Mouse (Mus musculus) ES-E14 (cell line): ENCODE measurements around the gene Ulk4. TPM values are rescaled to one million over a fixed set of nuclear protein-coding genes. Genes with fewer than 3 reads are reported as not detected.

Experiments
- DNase-seq: peaks from one replicate; pipeline ENCODE4 v3.0.0-alpha.2; 2013; ENCODE audit warnings: low read depth, low spot score
- H3K27ac ChIP-seq: 2 replicates; pipeline ENCODE4 v1.5.1; 2012; ENCODE audit warnings: low read depth, mild to moderate bottlenecking, low read length, moderate library complexity, mixed read lengths; ENCODE audit not compliant: poor library complexity, insufficient read depth, severe bottlenecking
- H3K36me3 ChIP-seq: 2 replicates; pipeline ENCODE4 v1.6.1; 2012; ENCODE audit warnings: mild to moderate bottlenecking, low read length, moderate library complexity, mixed read lengths; ENCODE audit not compliant: control insufficient read depth, poor library complexity, insufficient read depth, severe bottlenecking
- H3K4me1 ChIP-seq, 2 experiments: fragments of 150-350 bp in 1 of 2; sonication (generic) in 1 of 2; 2 replicates each; pipeline ENCODE4 v1.6.1; 2012; ENCODE audit warnings: low read length in 2 of 2, mild to moderate bottlenecking in 1 of 2, mixed read lengths in 1 of 2; ENCODE audit not compliant: control insufficient read depth in 2 of 2, insufficient read depth in 2 of 2, poor library complexity in 1 of 2
- H3K4me3 ChIP-seq, 2 experiments: fragments of 150-350 bp in 1 of 2; sonication (generic) in 1 of 2; 2 replicates each; pipeline ENCODE4 v1.5.1; 2012; ENCODE audit warnings: low read length in 2 of 2, low read depth in 1 of 2, mild to moderate bottlenecking in 1 of 2, mixed read lengths in 1 of 2; ENCODE audit not compliant: insufficient read depth in 1 of 2, poor library complexity in 1 of 2, severe bottlenecking in 1 of 2
- H3K9ac ChIP-seq: 2 replicates; pipeline ENCODE4 v1.6.1; 2012; ENCODE audit warnings: low read depth, mild to moderate bottlenecking, low read length, mixed read lengths; ENCODE audit not compliant: poor library complexity, insufficient read depth, severe bottlenecking
- H3K9me3 ChIP-seq: fragments of 150-350 bp; sonication (generic); 2 replicates; pipeline ENCODE4 v1.6.1; 2012; ENCODE audit warnings: low read depth, mild to moderate bottlenecking, low read length; ENCODE audit not compliant: control insufficient read depth, insufficient read depth
- CHD2 ChIP-seq: IDR thresholded peaks from 2 replicates; pipeline ENCODE4 v1.6.1; 2014; ENCODE audit warnings: mild to moderate bottlenecking, low read depth, low read length, inconsistent platforms
- HCFC1 ChIP-seq: IDR thresholded peaks from 2 replicates; pipeline ENCODE4 v1.6.1; 2012; ENCODE audit warnings: low read length, inconsistent platforms, borderline replicate concordance; ENCODE audit not compliant: insufficient read depth
- MAFK ChIP-seq: IDR thresholded peaks from 2 replicates; pipeline ENCODE4 v1.6.1; 2014; ENCODE audit warnings: mild to moderate bottlenecking, low read depth, low read length, inconsistent platforms; ENCODE audit not compliant: insufficient read depth
- ZC3H11A ChIP-seq: IDR thresholded peaks from 2 replicates; pipeline ENCODE4 v1.6.1; 2012; ENCODE audit warnings: low read depth, mild to moderate bottlenecking, inconsistent platforms, low read length, borderline replicate concordance
- ZNF384 ChIP-seq: IDR thresholded peaks from 2 replicates; pipeline ENCODE4 v1.6.1; 2012; ENCODE audit warnings: low read depth, low read length, inconsistent platforms
- in situ Hi-C, 2 experiments: fragments of 600-800 bp; cut with MboI; formaldehyde crosslinking; loops; one replicate each; pipeline ENCODE4 v1.15.1; 2025; ENCODE audit warnings: low sequenced_read_pairs in 2 of 2, inconsistent platforms in 1 of 2; ENCODE audit not compliant: unreplicated experiment in 2 of 2
- total RNA-seq: library from RNA; depleted of rRNA; stranded (reverse); fragments of 300-350 nt; gene quantifications from 2 replicates; pipeline ENCODE4 v1.2.3, GENCODE M21; 2012

The Ulk4 gene
- total RNA-seq, 1 experiment = 31.5 TPM

DNA sequence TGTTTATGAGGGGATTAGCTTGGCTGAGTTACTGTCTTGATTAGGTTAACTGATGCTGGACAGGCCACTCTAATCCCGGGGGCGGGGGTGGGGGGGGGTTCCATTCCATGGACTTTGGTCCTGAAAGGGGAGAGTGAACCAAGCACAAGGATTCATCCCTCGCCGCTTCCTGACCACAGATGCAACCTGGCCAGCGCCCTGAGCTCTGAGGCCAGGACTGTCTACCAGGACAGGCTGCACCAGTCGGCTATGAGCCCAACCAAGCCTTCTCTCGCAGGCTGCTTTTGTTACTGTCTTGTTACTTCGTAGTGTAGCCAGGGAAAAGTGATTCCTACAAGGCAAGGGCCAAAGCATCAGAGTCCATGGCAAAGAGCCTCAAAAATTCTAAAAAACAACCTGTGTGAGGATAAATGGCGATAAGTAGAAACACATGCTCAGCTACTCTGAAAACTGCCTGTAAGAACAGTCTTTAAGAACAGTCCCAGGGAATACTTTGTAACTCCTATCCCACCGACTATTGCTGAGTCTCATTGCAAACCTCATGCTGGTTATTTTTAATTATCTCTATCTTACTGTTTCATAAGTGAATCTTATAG lies 211.5 kb downstream of the Ulk4 start:
- in situ Hi-C loops = no loop called here
- Histone ChIP-seq H3K4me3 (no peak overlapping the region), H3K9ac (no peak overlapping the region), H3K27ac (no peak overlapping the region), H3K9me3 (no peaks in the 10 kb centered on the region), H3K4me1 (no peaks in the 10 kb centered on the region), H3K36me3 (no peaks in the 10 kb centered on the region)
- TF ChIP-seq ZC3H11A (no peak), MAFK (no peak), CHD2 (no peak), HCFC1 (no peak), ZNF384 (no peak)
- no peak for DNase-seq

DNA sequence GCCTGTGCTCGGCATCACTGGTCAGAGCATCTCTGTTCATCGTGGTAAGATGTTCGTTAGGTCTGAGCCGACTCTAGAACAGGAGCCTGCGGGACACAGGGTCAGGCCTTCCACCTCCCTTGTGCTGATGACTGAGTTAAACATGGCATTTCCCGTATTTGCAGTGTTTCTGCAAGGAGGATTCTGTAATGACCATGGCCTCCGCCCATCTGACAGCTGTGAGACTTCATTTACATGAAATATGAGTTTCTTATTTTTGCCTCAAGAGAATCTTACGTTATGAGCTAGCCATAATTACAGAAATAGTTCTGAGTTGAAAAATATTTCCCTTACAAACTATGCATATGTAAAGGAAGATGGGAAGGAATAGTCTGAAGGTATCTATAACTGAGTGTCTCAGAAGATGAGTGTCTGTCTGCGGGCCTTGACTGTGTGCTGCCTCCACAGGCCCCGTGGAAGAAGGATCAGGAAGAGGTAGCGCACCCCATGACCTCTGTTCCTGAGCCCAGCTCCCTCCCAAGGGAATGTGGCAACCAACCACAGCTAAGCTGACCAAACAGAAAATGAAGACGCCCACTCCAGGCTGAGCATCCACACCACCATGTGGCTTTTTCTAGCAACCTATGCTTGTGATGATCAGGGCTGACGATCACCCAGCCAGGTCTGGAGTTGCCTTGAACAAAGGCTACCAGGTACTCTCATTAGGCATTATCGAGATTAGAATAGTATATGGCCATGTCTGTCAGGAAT lies 212.2 kb downstream of the Ulk4 start:
- in situ Hi-C loops = no loop called here
- no peaks in the 10 kb centered on the region for H3K4me1 ChIP-seq
- H3K9ac ChIP-seq = no peak overlapping the region
- H3K9me3 ChIP-seq = no peaks in the 10 kb centered on the region
- H3K4me3 ChIP-seq = no peak overlapping the region
- no peak overlapping the region for H3K27ac ChIP-seq
- no peak for DNase-seq
- TF ChIP-seq CHD2 = no peak
- TF ChIP-seq HCFC1 = no peak
- TF ChIP-seq MAFK = no peak
- TF ChIP-seq ZC3H11A = no peak
- no peak for TF ChIP-seq ZNF384
- H3K36me3 ChIP-seq = no peaks in the 10 kb centered on the region

GRCm38 (mm10) chr9:121062671-121063070 lies 214.3 kb downstream of the Ulk4 start:
- TF ChIP-seq HCFC1 = no peak
- TF ChIP-seq ZC3H11A = no peak
- TF ChIP-seq MAFK = no peak
- no peak for TF ChIP-seq CHD2
- no peak for TF ChIP-seq ZNF384
- H3K9ac ChIP-seq = no peak overlapping the region
- no peak overlapping the region for H3K4me3 ChIP-seq
- no peak for DNase-seq
- H3K36me3 ChIP-seq = no peaks in the 10 kb centered on the region
- no peaks in the 10 kb centered on the region for H3K9me3 ChIP-seq
- in situ Hi-C loops = no loop called here
- H3K27ac ChIP-seq = no peak overlapping the region
- peaks cover 0 to 3% of the 10 kb centered on the region in 2 experiments; a peak in 1 of 4 replicates for H3K4me1 ChIP-seq

DNA sequence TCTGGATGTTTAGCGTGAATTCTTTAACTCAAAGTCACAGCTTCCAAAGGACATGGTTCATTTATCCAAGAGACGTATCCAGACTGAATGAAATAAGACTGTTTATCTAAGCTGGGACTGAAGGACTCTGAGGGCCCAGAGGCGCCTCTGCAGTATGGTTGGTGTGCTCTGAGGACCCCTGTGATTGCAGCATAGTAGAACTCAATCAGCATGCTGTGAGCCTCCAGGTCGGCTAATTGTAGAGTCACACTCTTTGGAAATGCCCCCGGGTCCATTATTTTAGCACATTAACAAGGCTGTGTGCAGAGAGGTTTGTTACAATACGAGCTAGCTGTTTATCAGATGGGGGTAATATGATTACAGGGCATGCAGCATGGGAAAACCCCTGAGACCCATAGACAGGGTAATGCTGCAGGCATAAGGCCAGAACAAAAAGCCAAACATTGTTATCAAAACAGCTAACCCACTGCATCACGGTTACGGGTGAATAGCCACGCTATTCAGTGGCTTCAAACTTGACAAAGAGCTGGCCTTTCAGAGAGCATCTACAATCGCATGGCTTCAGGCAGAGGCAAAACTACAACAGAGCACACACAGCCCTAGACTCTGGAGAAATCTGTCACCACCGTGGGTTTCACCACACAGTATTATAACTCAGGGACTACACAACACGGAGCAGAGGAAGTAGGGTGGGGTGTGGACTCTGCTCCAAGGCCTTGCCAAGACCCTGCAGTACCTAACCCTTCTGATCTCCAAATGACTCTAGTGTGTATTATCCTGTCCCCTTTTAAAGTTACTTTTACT lies 215.0 kb downstream of the Ulk4 start:
- in situ Hi-C loops = no loop called here
- H3K4me1 ChIP-seq = peaks cover 2 to 7% of the 10 kb centered on the region in 2 experiments; a peak in 1 of 4 replicates
- no peak overlapping the region for H3K9ac ChIP-seq
- no peak for DNase-seq
- no peaks in the 10 kb centered on the region for H3K36me3 ChIP-seq
- no peak overlapping the region for H3K27ac ChIP-seq
- no peak overlapping the region for H3K4me3 ChIP-seq
- no peaks in the 10 kb centered on the region for H3K9me3 ChIP-seq
- no peak for TF ChIP-seq HCFC1
- no peak for TF ChIP-seq MAFK
- TF ChIP-seq ZC3H11A = no peak
- TF ChIP-seq CHD2 = no peak
- no peak for TF ChIP-seq ZNF384
